Mouse (Mus musculus): ENCODE measurements around the gene Myo18b. TPM values are rescaled to one million over a fixed set of nuclear protein-coding genes. Genes with fewer than 3 reads are reported as not detected.

Myo18b gene
- total and polyA plus RNA-seq, 3 experiments = not detected

DNA sequence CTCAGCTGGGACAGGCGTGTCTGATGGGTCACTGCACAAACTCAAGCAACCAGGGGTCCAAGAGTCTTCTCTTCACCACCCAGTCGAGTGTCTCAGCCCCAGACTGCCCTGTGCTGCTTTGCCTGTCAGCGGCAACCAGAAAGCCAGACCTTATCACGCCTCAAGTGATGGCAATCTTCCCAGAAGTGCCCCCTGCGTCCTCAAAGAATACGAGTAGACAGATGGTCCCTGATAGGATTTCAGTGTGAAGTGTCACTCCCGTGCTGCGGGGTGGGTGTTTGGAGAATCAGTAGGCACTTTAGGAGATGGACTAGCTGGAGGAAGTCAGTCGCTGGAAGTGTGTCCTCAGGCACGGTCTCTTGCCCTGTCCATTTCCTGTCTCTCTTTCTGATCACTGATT is 165.6 kb downstream of the Myo18b start:
- Histone ChIP-seq H3K27me3 (replicated peaks) (no peaks in the 10 kb centered on the region), H3K9ac (ENCODE audit: insufficient read depth, low read depth) (no peak overlapping the region), H3K27ac (ENCODE audit: insufficient read depth, low read depth) (no peak overlapping the region), H3K4me1 (ENCODE audit: control insufficient read depth in 1 of 2, insufficient read depth in 2 of 2) (no peaks in the 10 kb centered on the region), H3K79me2 (replicated peaks; ENCODE audit: control insufficient read depth, extremely low read depth, insufficient read depth, poor library complexity, severe bottlenecking) (no peaks in the 10 kb centered on the region), H3K4me2 (ENCODE audit: insufficient read depth, low read depth, poor library complexity, severe bottlenecking) (no peak overlapping the region), H3K9me3 (replicated peaks; ENCODE audit: low read length) (peaks cover 88% of the 10 kb centered on the region), H3K4me3 (replicated peaks in 1 of 3; ENCODE audit: low read depth in 2 of 3, low read length in 2 of 3, poor library complexity in 1 of 3) (no peak overlapping the region), H3K36me3 (replicated peaks in 1 of 2; ENCODE audit: control insufficient read depth in 1 of 2, insufficient read depth in 1 of 2, low read length in 1 of 2) (no peaks in the 10 kb centered on the region)
- dilution Hi-C loops (cut with MboI; ENCODE audit: extremely low pct_ligation_motif_present, extremely low pct_unique_long_range_greater_than_20kb, low sequenced_read_pairs) (no loop called here), in situ Hi-C loops (cut with MboI; ENCODE audit: low pct_ligation_motif_present, low pct_unique_long_range_greater_than_20kb, low sequenced_read_pairs) (no loop called here)
- DNase-seq (ENCODE audit: extremely low read depth) = no peak
- TF ChIP-seq MXI1 (IDR thresholded peaks at IDR 0.05; ENCODE audit: low read depth, low read length) (no peak), MEF2A (IDR thresholded peaks at IDR 0.05; ENCODE audit: borderline replicate concordance, low read depth, low read length) (no peak), EP300 (IDR thresholded peaks at IDR 0.05; ENCODE audit: low read length) (no peak), PAX5 (IDR thresholded peaks at IDR 0.05; ENCODE audit: low read length) (no peak), TBP (conservative IDR thresholded peaks at IDR 0.05; ENCODE audit: low read depth, low read length) (no peak), MAFK (IDR thresholded peaks at IDR 0.05; ENCODE audit: insufficient replicate concordance, low read length) (no peak), GABPA (IDR thresholded peaks at IDR 0.05; ENCODE audit: insufficient replicate concordance, low read depth, low read length) (no peak), USF2 (conservative IDR thresholded peaks at IDR 0.05; ENCODE audit: low read depth, low read length) (no peak), ZNF384 (IDR thresholded peaks at IDR 0.05; ENCODE audit: low read depth, low read length) (no peak), ZKSCAN1 (IDR thresholded peaks at IDR 0.05; ENCODE audit: borderline replicate concordance, low read depth, low read length) (no peak), USF1 (IDR thresholded peaks at IDR 0.05; ENCODE audit: low read depth, low read length) (no peak), POLR2AphosphoS2 (IDR thresholded peaks at IDR 0.05; ENCODE audit: low read depth, low read length) (no peak), SMC3 (IDR thresholded peaks at IDR 0.05; ENCODE audit: low read depth, low read length) (no peak), MAZ (IDR thresholded peaks at IDR 0.05; ENCODE audit: low read depth, low read length) (no peak), ELF1 (IDR thresholded peaks at IDR 0.05; ENCODE audit: low read depth, low read length) (no peak), NELFE (IDR thresholded peaks at IDR 0.05; ENCODE audit: low read depth, low read length) (no peak), CHD2 (IDR thresholded peaks at IDR 0.05; ENCODE audit: low read length) (no peak)

DNA sequence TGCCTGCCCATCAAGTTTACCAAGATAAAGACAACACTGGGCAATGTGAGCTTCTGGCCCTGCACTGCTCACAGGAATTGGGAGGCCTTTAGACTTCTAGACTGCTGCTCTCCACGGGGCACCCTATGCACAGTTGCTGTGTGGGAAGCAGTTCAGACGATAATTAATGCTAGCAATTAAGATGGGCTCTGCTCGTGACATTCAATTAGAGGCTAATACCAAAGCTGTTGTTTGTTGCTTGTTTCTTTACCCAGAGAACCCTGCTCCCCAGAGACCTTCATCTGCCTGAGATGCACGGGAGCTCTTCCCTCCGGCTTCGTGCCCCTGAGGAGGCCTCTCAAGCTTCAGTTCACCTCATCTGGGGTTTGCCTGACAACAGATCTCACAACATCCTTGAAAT is 167.7 kb downstream of the Myo18b start:
- Histone ChIP-seq H3K9ac (ENCODE audit: insufficient read depth, low read depth) (no peak overlapping the region), H3K9me3 (replicated peaks; ENCODE audit: low read length) (peaks cover 87% of the 10 kb centered on the region), H3K4me1 (ENCODE audit: control insufficient read depth in 1 of 2, insufficient read depth in 2 of 2) (no peaks in the 10 kb centered on the region), H3K27ac (ENCODE audit: insufficient read depth, low read depth) (no peak overlapping the region), H3K36me3 (replicated peaks in 1 of 2; ENCODE audit: control insufficient read depth in 1 of 2, insufficient read depth in 1 of 2, low read length in 1 of 2) (no peaks in the 10 kb centered on the region), H3K27me3 (replicated peaks) (no peaks in the 10 kb centered on the region), H3K4me2 (ENCODE audit: insufficient read depth, low read depth, poor library complexity, severe bottlenecking) (no peak overlapping the region), H3K79me2 (replicated peaks; ENCODE audit: control insufficient read depth, extremely low read depth, insufficient read depth, poor library complexity, severe bottlenecking) (no peaks in the 10 kb centered on the region), H3K4me3 (replicated peaks in 1 of 3; ENCODE audit: low read depth in 2 of 3, low read length in 2 of 3, poor library complexity in 1 of 3) (no peak overlapping the region)
- no peak for DNase-seq (ENCODE audit: extremely low read depth)
- in situ Hi-C loops (cut with MboI; ENCODE audit: low pct_ligation_motif_present, low pct_unique_long_range_greater_than_20kb, low sequenced_read_pairs) (no loop called here), dilution Hi-C loops (cut with MboI; ENCODE audit: extremely low pct_ligation_motif_present, extremely low pct_unique_long_range_greater_than_20kb, low sequenced_read_pairs) (no loop called here)
- no peak for TF ChIP-seq JUND (conservative IDR thresholded peaks at IDR 0.05; ENCODE audit: low read depth, low read length)
- TF ChIP-seq PAX5 (IDR thresholded peaks at IDR 0.05; ENCODE audit: low read length) = no peak
- TF ChIP-seq KAT2A (IDR thresholded peaks at IDR 0.05; ENCODE audit: insufficient replicate concordance, low read length) = no peak
- TF ChIP-seq GABPA (IDR thresholded peaks at IDR 0.05; ENCODE audit: insufficient replicate concordance, low read depth, low read length) = no peak
- no peak for TF ChIP-seq ETS1 (conservative IDR thresholded peaks at IDR 0.05; ENCODE audit: low read depth, low read length)
